Mouse (Mus musculus) stomach, embryonic 16.5 days (tissue): Measurements from ENCODE around the gene Cel. TPM values are rescaled to one million over a fixed set of nuclear protein-coding genes. Genes with fewer than 3 reads are reported as not detected.

Experiments used
- ATAC-seq: fragments of 200-750 bp; cut with Nextera tagmentation; 2 replicates; pipeline ENCODE4 v1.8.0; 2017; ENCODE audit warnings: moderate number of reproducible peaks, moderate TSS enrichment; ENCODE audit not compliant: insufficient read depth, low FRiP score
- H3K27ac ChIP-seq: fragments of 300-500 bp; sonication (generic); 2 replicates; pipeline ENCODE4 v1.5.1; 2014; ENCODE audit warnings: low read length
- H3K27me3 ChIP-seq: fragments of 300-500 bp; sonication (generic); 2 replicates; pipeline ENCODE4 v1.6.1; 2014; ENCODE audit warnings: low read length, control low read depth, mixed read lengths; ENCODE audit not compliant: control insufficient read depth, insufficient read depth
- H3K36me3 ChIP-seq: fragments of 300-500 bp; sonication (generic); 2 replicates; pipeline ENCODE4 v1.6.1; 2014; ENCODE audit warnings: low read length; ENCODE audit not compliant: control insufficient read depth, insufficient read depth
- H3K4me1 ChIP-seq: fragments of 300-500 bp; sonication (generic); 2 replicates; pipeline ENCODE4 v1.6.1; 2014; ENCODE audit warnings: low read length, control low read depth, mixed read lengths; ENCODE audit not compliant: control insufficient read depth, insufficient read depth
- H3K4me2 ChIP-seq: fragments of 300-500 bp; sonication (generic); 2 replicates; pipeline ENCODE4 v1.6.1; 2014; ENCODE audit warnings: low read depth, low read length, mixed read lengths
- H3K4me3 ChIP-seq: fragments of 300-500 bp; sonication (generic); replicated peaks from 2 replicates; pipeline ENCODE4 v1.5.1; 2014; ENCODE audit warnings: mild to moderate bottlenecking, low read length
- H3K9ac ChIP-seq: fragments of 300-500 bp; sonication (generic); 2 replicates; pipeline ENCODE4 v1.6.1; 2014; ENCODE audit warnings: low read length
- H3K9me3 ChIP-seq: fragments of 300-500 bp; sonication (generic); replicated peaks from 2 replicates; pipeline ENCODE4 v1.6.1; 2016; ENCODE audit warnings: low read length, control low read depth; ENCODE audit not compliant: control insufficient read depth
- WGBS: fragments of 180-500 bp; shearing (Covaris S2); extraction: QIAGEN DNeasy Blood & Tissue Kit; methylation state at CpG from one replicate; pipeline ENCODE4 v1.1.7; 2014; 5-methylcytosine and 5-hydroxymethylcytosine counted together
- polyA plus RNA-seq: library from polyadenylated mRNA; unstranded; fragments of >200 nt; fragmentation: Nextera tagmentation; extraction: Ambion mirVana; gene quantifications from 2 replicates; pipeline ENCODE4 v1.2.1, GENCODE M21; 2015

Gene Cel
- polyA plus RNA-seq, 1 experiment from 2014 or later: 562 TPM

DNA sequence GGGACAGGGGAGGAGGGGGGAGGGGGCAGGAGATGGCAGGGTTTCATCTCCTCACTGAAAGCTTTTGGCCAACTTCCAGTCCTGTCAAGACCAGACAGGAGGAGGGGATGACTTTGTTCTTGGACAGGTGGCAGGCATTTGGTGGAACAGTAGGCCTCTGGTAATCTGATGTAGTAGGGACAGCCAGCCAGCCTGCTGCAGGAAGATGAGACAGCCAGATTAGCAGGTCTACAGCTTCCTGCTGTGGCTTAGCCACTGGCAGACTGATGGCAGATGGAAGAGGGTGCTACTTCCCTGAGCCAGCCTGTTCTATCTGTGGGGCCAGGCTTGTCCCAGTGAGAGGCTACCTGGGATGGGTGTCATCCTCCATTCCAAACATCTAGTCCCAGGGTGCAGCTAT, 17.2 kb downstream of the Cel start:
- no peaks in the 10 kb centered on the region for H3K27me3 ChIP-seq
- no peak overlapping the region for H3K4me2 ChIP-seq
- H3K4me1 ChIP-seq: no peaks in the 10 kb centered on the region
- H3K4me3 ChIP-seq: no peak overlapping the region
- no peaks in the 10 kb centered on the region for H3K9me3 ChIP-seq
- no peak overlapping the region for H3K27ac ChIP-seq
- ATAC-seq: no peak
- peaks cover 31% of the 10 kb centered on the region for H3K36me3 ChIP-seq
- no peak overlapping the region for H3K9ac ChIP-seq

DNA sequence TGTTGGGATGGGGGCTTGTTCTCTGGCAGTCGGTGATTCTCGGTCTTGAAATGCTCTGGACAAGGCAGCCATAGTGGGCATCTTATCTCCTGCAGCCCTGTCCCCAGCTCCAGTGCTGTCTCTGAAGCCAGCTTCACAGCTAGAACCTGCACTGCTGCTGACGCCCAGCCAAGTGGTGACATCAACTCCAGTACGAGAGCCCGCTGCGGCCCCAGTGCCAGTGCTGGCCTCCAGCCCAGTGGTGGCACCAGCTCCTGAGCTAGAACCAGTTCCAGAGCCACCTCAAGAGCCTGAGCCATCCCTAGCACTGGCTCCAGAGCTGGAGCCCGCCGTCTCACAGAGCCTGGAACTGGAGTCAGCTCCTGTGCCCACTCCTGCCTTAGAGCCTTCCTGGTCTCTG, 19.3 kb downstream of the Cel start:
- Histone ChIP-seq H3K9me3 (no peaks in the 10 kb centered on the region), H3K4me3 (no peak overlapping the region), H3K4me2 (no peak overlapping the region), H3K27ac (peak overlapping the region; percentile 38; the same call in 1 of the 2 replicates), H3K4me1 (peaks cover 18% of the 10 kb centered on the region), H3K36me3 (peaks cover 22% of the 10 kb centered on the region), H3K27me3 (no peaks in the 10 kb centered on the region), H3K9ac (no peak overlapping the region)
- WGBS: 88% methylated on average over 8 of the region's 8 CpGs
- no peak for ATAC-seq

DNA sequence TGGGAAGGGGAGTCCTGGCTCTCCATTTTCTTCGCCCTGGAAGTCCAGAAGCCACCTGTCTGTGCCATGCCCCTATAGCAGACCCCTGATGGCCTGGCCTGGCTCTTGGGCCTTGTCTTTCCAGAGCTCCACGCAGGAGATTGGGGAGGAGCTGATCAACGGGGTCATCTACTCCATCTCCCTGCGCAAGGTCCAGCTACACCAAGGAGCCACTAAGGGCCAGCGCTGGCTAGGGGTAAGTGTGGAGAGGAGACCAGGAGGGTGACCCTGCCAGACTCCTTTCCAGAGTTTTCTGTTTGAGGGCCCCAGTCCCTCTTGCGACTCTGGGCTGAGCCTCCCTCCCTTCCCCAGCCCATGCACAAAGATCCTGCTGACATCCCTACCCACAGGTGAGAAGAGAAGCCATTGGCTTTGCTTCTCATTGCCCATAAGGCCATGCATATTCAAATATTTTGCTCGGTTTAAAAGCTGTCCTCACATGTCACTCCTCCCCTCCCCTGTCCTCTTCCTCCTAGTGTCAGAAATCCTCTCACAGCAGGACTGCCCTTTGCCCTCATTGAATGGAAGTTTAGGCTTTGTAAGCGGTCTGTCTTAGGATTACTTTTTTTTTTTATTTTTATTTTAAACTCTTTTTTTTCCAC, 22.5 kb downstream of the Cel start:
- H3K27ac ChIP-seq: no peak overlapping the region
- no peak overlapping the region for H3K9ac ChIP-seq
- no peak overlapping the region for H3K4me2 ChIP-seq
- WGBS: 79% methylated on average over 8 of the region's 8 CpGs
- no peaks in the 10 kb centered on the region for H3K27me3 ChIP-seq
- H3K9me3 ChIP-seq: no peaks in the 10 kb centered on the region
- peaks cover 49% of the 10 kb centered on the region for H3K4me1 ChIP-seq
- no peak overlapping the region for H3K4me3 ChIP-seq
- no peak for ATAC-seq
- peaks cover 18% of the 10 kb centered on the region for H3K36me3 ChIP-seq

DNA sequence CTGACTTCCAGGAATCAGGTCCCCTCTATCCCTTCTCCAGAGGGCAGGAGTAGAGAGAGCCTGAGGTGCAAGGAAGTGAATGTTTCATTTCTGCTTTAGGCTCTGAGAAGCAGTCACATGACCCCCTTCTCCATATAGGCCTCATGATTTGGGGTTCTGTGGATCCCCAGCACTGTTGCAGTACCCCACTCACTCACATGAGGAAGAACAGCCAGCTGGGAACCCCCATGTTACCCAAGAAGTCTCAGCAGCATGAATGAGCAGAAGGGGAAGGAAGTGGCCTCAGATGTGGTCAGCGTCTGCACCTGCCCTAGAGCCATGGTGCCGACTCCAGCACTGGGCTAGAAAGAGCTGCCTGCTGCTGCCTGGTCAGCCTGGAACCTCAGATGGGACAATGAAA, 23.3 kb downstream of the Cel start:
- Histone ChIP-seq H3K9me3 (no peaks in the 10 kb centered on the region), H3K27me3 (no peaks in the 10 kb centered on the region), H3K27ac (peak overlapping the region; percentile 90), H3K4me2 (no peak overlapping the region), H3K4me1 (peaks cover 56% of the 10 kb centered on the region), H3K36me3 (peaks cover 14% of the 10 kb centered on the region), H3K4me3 (no peak overlapping the region), H3K9ac (peak overlapping the region; percentile 55; the same call in 1 of the 2 replicates)
- no peak for ATAC-seq
- WGBS: 71% methylated on average over 2 of the region's 2 CpGs

DNA sequence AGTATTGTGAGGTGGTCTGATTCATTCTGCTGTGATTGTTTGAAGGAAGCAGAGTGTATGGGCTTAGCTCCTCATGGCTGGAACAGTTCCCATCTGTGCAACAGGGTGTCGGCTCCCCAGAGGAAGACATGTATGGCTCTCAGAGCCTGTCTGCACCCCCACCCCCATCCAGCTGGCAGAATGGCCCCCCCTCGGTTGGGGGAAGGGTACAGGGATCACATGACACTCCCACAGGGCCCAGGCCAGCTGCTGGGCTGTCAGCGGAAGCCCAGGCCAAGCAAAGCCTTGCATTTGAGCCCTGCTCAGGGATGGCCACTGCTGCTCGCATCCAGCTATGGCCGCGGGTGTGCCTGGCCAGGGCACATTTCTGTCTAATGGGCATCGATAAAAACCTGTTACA, 24.0 kb downstream of the Cel start:
- Histone ChIP-seq H3K36me3 (peaks cover 14% of the 10 kb centered on the region), H3K27ac (peak overlapping the region; percentile 90), H3K4me1 (peaks cover 64% of the 10 kb centered on the region), H3K9me3 (no peaks in the 10 kb centered on the region), H3K9ac (peak overlapping the region; percentile 55), H3K4me2 (peak overlapping the region; percentile 10; the same call in 1 of the 2 replicates), H3K27me3 (no peaks in the 10 kb centered on the region), H3K4me3 (no peak overlapping the region)
- 47% methylated on average over 7 of the region's 7 CpGs for WGBS
- peak; percentile 22; the same call in 1 of the 2 replicates for ATAC-seq

DNA sequence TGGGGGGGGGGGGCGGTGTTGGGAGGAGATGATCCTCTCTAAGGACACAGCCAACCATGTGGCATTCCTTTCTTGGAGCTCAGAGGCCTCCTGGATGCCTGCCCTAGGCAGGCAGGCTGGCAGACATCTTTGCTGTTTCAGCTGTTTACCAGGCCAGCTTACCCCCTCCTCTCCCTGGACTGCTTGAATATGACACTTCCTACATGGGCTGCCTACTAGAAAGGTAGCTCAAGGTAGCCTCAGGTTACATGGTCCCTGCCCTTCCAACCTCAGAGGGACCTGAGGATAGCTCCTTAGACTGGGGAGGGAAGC, 24.4 kb downstream of the Cel start:
- no peak overlapping the region; the same call in 1 of the 2 replicates for H3K4me2 ChIP-seq
- no peak overlapping the region for H3K4me3 ChIP-seq
- H3K36me3 ChIP-seq: peaks cover 10% of the 10 kb centered on the region
- peak overlapping the region; percentile 90 for H3K27ac ChIP-seq
- H3K4me1 ChIP-seq: peaks cover 68% of the 10 kb centered on the region
- WGBS: 50% methylated on average over 1 of the region's 1 CpGs
- peak overlapping the region; percentile 55 for H3K9ac ChIP-seq
- no peaks in the 10 kb centered on the region for H3K27me3 ChIP-seq
- no peaks in the 10 kb centered on the region for H3K9me3 ChIP-seq
- no peak for ATAC-seq

DNA sequence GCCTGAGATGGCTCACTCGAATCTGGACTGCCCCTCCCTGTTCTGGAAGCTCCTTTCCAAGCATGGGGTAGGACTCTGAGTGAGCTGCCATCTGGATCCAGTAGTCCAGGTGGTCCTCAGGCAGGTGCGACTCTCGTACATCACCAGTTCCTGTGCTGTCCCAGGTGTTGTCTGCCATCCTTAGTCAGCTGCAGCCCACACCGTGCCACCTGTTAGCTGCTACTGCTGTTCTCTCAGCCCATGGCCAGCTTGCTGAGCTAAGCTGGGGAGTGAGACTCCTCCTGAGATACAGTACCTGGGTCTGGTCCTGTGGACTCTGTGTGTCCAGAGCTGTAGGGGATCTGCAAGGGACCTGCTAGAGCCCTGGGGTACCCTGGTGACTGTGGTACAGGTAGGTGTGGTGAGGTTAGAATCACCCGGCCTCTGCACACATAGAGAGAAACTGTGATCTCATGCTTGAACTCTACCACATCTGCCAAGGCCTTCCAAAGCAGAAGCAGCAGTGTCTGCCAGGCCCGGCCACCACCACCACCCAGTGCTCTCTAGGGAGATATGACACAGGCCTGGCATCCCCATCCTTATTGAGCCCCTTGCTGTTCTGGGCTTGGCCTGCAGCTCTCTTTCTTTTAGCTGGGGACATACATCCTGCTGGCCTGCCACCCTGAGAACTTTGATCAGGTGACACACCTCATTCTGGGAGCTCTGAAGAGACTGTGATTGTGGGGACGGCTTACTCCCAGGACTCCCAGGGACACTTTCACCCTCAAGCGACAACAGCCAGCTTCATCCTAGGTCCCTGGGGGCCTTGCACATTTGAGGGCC, 25.0 kb downstream of the Cel start:
- Histone ChIP-seq H3K27ac (peak overlapping the region; percentile 90), H3K36me3 (peaks cover 5% of the 10 kb centered on the region; the same call in 1 of the 2 replicates), H3K9me3 (no peaks in the 10 kb centered on the region), H3K27me3 (no peaks in the 10 kb centered on the region), H3K4me1 (peaks cover 71% of the 10 kb centered on the region), H3K4me3 (no peak overlapping the region), H3K9ac (peak overlapping the region; percentile 55; the same call in 1 of the 2 replicates), H3K4me2 (no peak overlapping the region)
- no peak for ATAC-seq
- 70% methylated on average over 8 of the region's 8 CpGs for WGBS

DNA sequence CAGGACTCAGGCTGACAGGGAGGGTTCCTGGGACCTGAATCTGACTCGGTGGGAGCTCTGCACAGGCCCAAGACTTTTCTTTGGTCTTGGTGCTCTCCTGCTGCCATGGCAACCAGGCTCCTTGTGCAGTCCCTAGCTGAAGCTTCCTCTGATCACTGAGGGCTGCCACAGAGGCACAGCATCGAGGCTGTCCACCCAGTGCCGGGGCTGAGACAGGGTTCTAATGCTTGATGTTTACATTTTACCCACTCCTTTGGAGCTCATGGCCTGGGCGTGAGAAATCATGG, 25.6 kb downstream of the Cel start:
- Histone ChIP-seq H3K27ac (peak overlapping the region; percentile 90), H3K4me1 (peaks cover 77% of the 10 kb centered on the region), H3K4me3 (no peak overlapping the region), H3K27me3 (no peaks in the 10 kb centered on the region), H3K36me3 (0 out of 2 replicates have a peak, but pooled peaks cover 3% of the 10 kb centered on the region), H3K9me3 (no peaks in the 10 kb centered on the region), H3K9ac (no peak overlapping the region), H3K4me2 (no peak overlapping the region)
- 36% methylated on average over 4 of the region's 4 CpGs for WGBS
- no peak for ATAC-seq

DNA sequence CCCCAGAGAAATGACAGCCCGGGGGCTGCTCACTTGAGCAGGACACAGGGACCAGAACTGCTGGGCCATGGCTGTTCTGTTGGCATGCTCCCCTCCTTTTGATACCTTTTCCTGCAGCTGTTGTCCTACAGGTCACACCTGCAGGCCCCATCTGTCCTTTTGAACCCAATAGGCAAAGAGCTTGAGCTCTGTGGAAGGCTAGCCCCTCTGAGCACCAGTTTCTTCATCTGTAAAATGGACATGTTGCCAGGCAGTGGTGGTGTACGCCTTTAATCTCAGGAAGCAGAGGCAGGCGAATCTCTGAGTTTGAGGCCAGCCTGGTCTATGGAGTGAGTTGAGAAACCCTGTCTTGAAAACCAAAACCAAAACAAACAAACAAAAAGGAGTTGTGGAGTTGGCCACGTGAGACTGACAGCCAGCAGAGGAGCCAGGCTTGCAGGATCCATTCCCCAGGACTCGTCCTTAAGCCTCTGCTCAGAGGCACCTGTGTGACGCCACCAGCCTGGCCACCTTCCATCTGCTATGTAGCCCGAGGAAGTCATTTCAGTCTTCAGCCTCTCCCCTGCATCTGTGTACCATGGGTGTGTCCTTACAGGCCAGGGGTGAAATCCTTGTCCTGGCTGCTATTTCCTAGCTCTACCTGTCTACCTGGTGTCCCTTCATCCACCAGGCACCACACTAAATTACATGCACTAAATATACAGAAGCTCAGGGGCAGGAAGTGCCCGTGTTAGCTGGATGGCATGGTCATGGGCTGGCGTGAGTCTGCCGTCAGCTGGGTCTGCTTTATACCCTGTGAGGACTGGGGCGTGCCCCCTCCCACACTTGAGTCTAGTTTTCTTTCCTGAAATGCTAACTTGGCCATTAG, 26.2 kb downstream of the Cel start:
- peak overlapping the region; percentile 90 for H3K27ac ChIP-seq

More for the DNA sequence above, 26.2 kb downstream of the Cel start:
- 0 out of 2 replicates have a peak, but pooled peaks cover 2% of the 10 kb centered on the region for H3K36me3 ChIP-seq
- ATAC-seq: no peak
- H3K9me3 ChIP-seq: no peaks in the 10 kb centered on the region
- no peak overlapping the region for H3K4me2 ChIP-seq
- peaks cover 83% of the 10 kb centered on the region for H3K4me1 ChIP-seq
- H3K27me3 ChIP-seq: no peaks in the 10 kb centered on the region
- H3K9ac ChIP-seq: 0 out of 2 replicates have a peak overlapping the region, but pooled peaks have one; percentile 11
- no peak overlapping the region for H3K4me3 ChIP-seq
- WGBS: 75% methylated on average over 11 of the region's 11 CpGs
